ENCODE assay signal across 20 mouse cellular contexts in genomic region chr4:64058048-64058855, GRCm38 (mm10). TPM values are rescaled to one million over a fixed set of nuclear protein-coding genes. Genes with fewer than 3 reads are reported as not detected.
A peak's percentile ranks its signal among the peaks of the same experiment; 100 is the strongest.
DNase-seq lines count a peak whose midpoint lies in the region; ATAC-seq and TF ChIP-seq lines count a peak whose summit lies in the region.
"Had no signal": no experiment of that assay in that cellular context is flagged by ENCODE, and none has a peak within 500 bp of the region (broad histone marks: within the 10 kb centered on the region; RNA-seq: fewer than 3 reads in every experiment).

No protein-coding gene starts in this region.

- no peak for DNase-seq in heart, postnatal 36 days
- DNase-seq in limb, embryonic 10.5 days (ENCODE audit: low spot score): no peak
- peak; percentile 44 for DNase-seq in limb, embryonic 14.5 days (ENCODE audit: low spot score)
- DNase-seq in retina, postnatal 1 day: peak; percentile 54
- DNase-seq: adrenal gland, postnatal 10 days; B cell, adult 2 months; cerebellum, adult 11-12 months; cerebellum, postnatal 25 days; gastrocnemius, postnatal 10 days; heart, postnatal 14 days; kidney, adult 8-10 months; kidney, postnatal 4 days; lung, adult 18-20 months; thymus, postnatal 4 days had no signal

- no peak for TF ChIP-seq POLR2A in limb, embryonic 14.5 days (IDR thresholded peaks at IDR 0.05; ENCODE audit: borderline replicate concordance, extremely low read depth, insufficient read depth, insufficient read length)

- H3K27ac ChIP-seq in heart, embryonic 11.5 days (ENCODE audit: low read depth, low read length): no peak overlapping the region
- H3K27ac ChIP-seq in limb, embryonic 13.5 days: no peak overlapping the region
- H3K27ac ChIP-seq in limb, embryonic 10.5 days: no peak overlapping the region
- no peak overlapping the region for H3K27ac ChIP-seq in limb, embryonic 14.5 days (replicated peaks; ENCODE audit: low read depth, low read length)
- H3K27ac ChIP-seq: embryonic facial prominence, embryonic 13.5 days; neural tube, embryonic 15.5 days had no signal

- no peaks in the 10 kb centered on the region for H3K36me3 ChIP-seq in heart, embryonic 11.5 days (ENCODE audit: control insufficient read depth, insufficient read depth, low read length)
- H3K36me3 ChIP-seq in limb, embryonic 13.5 days: no peaks in the 10 kb centered on the region
- no peaks in the 10 kb centered on the region for H3K36me3 ChIP-seq in limb, embryonic 10.5 days
- H3K36me3 ChIP-seq in limb, embryonic 14.5 days (ENCODE audit: control insufficient read depth, insufficient read depth, low read length): no peaks in the 10 kb centered on the region
- H3K36me3 ChIP-seq: embryonic facial prominence, embryonic 13.5 days; neural tube, embryonic 15.5 days had no signal

- 11% methylated on average over 12 of the region's 12 CpGs for WGBS in heart, embryonic 11.5 days (ENCODE audit: insufficient replicate concordance)
- WGBS in limb, embryonic 13.5 days: 65% methylated on average over 12 of the region's 12 CpGs
- WGBS in limb, embryonic 10.5 days: 66% methylated on average over 12 of the region's 12 CpGs
- 67% methylated on average over 12 of the region's 12 CpGs for WGBS in limb, embryonic 14.5 days

- peaks cover 40% of the 10 kb centered on the region for H3K27me3 ChIP-seq in heart, embryonic 11.5 days (ENCODE audit: control insufficient read depth, insufficient read depth, low read length)
- H3K27me3 ChIP-seq in limb, embryonic 13.5 days: no peaks in the 10 kb centered on the region
- no peaks in the 10 kb centered on the region for H3K27me3 ChIP-seq in limb, embryonic 10.5 days (ENCODE audit: low read depth, poor library complexity, severe bottlenecking)
- no peaks in the 10 kb centered on the region for H3K27me3 ChIP-seq in limb, embryonic 14.5 days (ENCODE audit: control insufficient read depth, insufficient read depth, low read length)
- H3K27me3 ChIP-seq: embryonic facial prominence, embryonic 13.5 days; neural tube, embryonic 15.5 days had no signal

- H3K4me2 ChIP-seq in heart, embryonic 11.5 days: no peak overlapping the region
- no peak overlapping the region for H3K4me2 ChIP-seq in limb, embryonic 13.5 days (replicated peaks)
- H3K4me2 ChIP-seq in limb, embryonic 14.5 days (replicated peaks; ENCODE audit: low read depth, low read length, severe bottlenecking): no peak overlapping the region
- H3K4me2 ChIP-seq: embryonic facial prominence, embryonic 13.5 days; neural tube, embryonic 15.5 days had no signal

- H3K9ac ChIP-seq in heart, embryonic 11.5 days (ENCODE audit: low read depth, low read length): no peak overlapping the region
- no peak overlapping the region for H3K9ac ChIP-seq in limb, embryonic 13.5 days
- H3K9ac ChIP-seq in limb, embryonic 14.5 days (ENCODE audit: low read depth, low read length, severe bottlenecking): no peak overlapping the region
- H3K9ac ChIP-seq: embryonic facial prominence, embryonic 13.5 days; neural tube, embryonic 15.5 days had no signal

- H3K9me3 ChIP-seq in heart, embryonic 11.5 days (replicated peaks; ENCODE audit: control insufficient read depth, low read length): no peaks in the 10 kb centered on the region
- no peaks in the 10 kb centered on the region for H3K9me3 ChIP-seq in limb, embryonic 13.5 days
- no peaks in the 10 kb centered on the region for H3K9me3 ChIP-seq in limb, embryonic 10.5 days (replicated peaks)
- no peaks in the 10 kb centered on the region for H3K9me3 ChIP-seq in limb, embryonic 14.5 days (ENCODE audit: control insufficient read depth, low read length)
- H3K9me3 ChIP-seq: embryonic facial prominence, embryonic 13.5 days; neural tube, embryonic 15.5 days had no signal

- ATAC-seq in heart, embryonic 11.5 days (replicated peaks; ENCODE audit: insufficient number of reproducible peaks, low FRiP score, low TSS enrichment): peak; percentile 79
- ATAC-seq in limb, embryonic 13.5 days (ENCODE audit: low FRiP score, low read depth): peak; percentile 32; the same call in 1 of the 2 replicates
- no peak for ATAC-seq in limb, embryonic 14.5 days (ENCODE audit: low FRiP score, low read depth)
- no peak for ATAC-seq in monocyte, adult 5-6 weeks (replicated peaks; ENCODE audit: insufficient number of reproducible peaks, low FRiP score, low TSS enrichment, poor library complexity, severe bottlenecking)
- ATAC-seq: hindbrain, embryonic 16.5 days had no signal

- no peak overlapping the region for H3K4me3 ChIP-seq in heart, embryonic 11.5 days (ENCODE audit: low read depth, low read length)
- no peak overlapping the region for H3K4me3 ChIP-seq in limb, embryonic 13.5 days
- no peak overlapping the region for H3K4me3 ChIP-seq in limb, embryonic 10.5 days
- H3K4me3 ChIP-seq in limb, embryonic 14.5 days (replicated peaks; ENCODE audit: low read length): no peak overlapping the region
- H3K4me3 ChIP-seq: embryonic facial prominence, embryonic 13.5 days; neural tube, embryonic 15.5 days had no signal

- peaks cover 11% of the 10 kb centered on the region for H3K4me1 ChIP-seq in heart, embryonic 11.5 days (ENCODE audit: control insufficient read depth, insufficient read depth, low read length)
- H3K4me1 ChIP-seq in limb, embryonic 13.5 days: peaks cover 8% of the 10 kb centered on the region; the same call in 1 of the 2 replicates
- no peaks in the 10 kb centered on the region for H3K4me1 ChIP-seq in limb, embryonic 10.5 days
- no peaks in the 10 kb centered on the region for H3K4me1 ChIP-seq in limb, embryonic 14.5 days (ENCODE audit: control insufficient read depth, insufficient read depth, low read length)
- H3K4me1 ChIP-seq: neural tube, embryonic 15.5 days had no signal

- intact Hi-C loops in heart, postnatal 36 days (cut with DNase I): no loop called here

RNA-seq across cellular contexts. Expression of gene Tnc, which starts 11.4 kb away (rescaled TPM):
- polyA plus RNA-seq in heart, embryonic 11.5 days (2014; fragmentation: Nextera tagmentation; extraction: Ambion mirVana): 24.6 and 28.9 TPM in 2 replicates
- under 1 TPM; 0.46 to 0.56 TPM for total RNA-seq in heart, postnatal 36 days (2021)
- polyA plus RNA-seq in limb, embryonic 13.5 days (2015; fragmentation: Nextera tagmentation; extraction: Ambion mirVana): 51.8 and 65.4 TPM in 2 replicates
- 5.0 and 10.2 TPM in 2 replicates for polyA plus RNA-seq in limb, embryonic 10.5 days (2016; fragmentation: Nextera tagmentation; extraction: Ambion mirVana)
- polyA plus RNA-seq in limb, embryonic 14.5 days (2012; rRNA removed): 73.8 and 78.9 TPM in 2 replicates
- 58.2 and 65.1 TPM in 2 replicates for polyA plus RNA-seq in limb, embryonic 14.5 days (2014; fragmentation: Nextera tagmentation; extraction: Ambion mirVana)
- not detected in 3 replicates for total RNA-seq in monocyte, adult 5-6 weeks (2017)

Comparison
In these comparisons a context has a peak if more than half of its experiments do, and no peak if none do; other contexts are left out.
1. ATAC-seq: peak in heart, embryonic 11.5 days (single experiment) and limb, embryonic 13.5 days (single experiment); none in limb, embryonic 14.5 days (single experiment) and monocyte, adult 5-6 weeks (single experiment).
2. DNase-seq: peak in limb, embryonic 14.5 days (single experiment) and retina, postnatal 1 day (single experiment); none in heart, postnatal 36 days (0 of 2) and limb, embryonic 10.5 days (single experiment).